Comparison of ENCODE assay signal across 24 mouse cellular contexts in genomic region chr1:170865406-170865805, GRCm38 (mm10). TPM values are rescaled to one million over a fixed set of nuclear protein-coding genes. Genes with fewer than 3 reads are reported as not detected.
DNase-seq lines count a peak whose midpoint lies in the region; ATAC-seq and TF ChIP-seq lines count a peak whose summit lies in the region.
"Had no signal": no experiment of that assay in that cellular context is flagged by ENCODE, and none has a peak within 500 bp of the region (broad histone marks: within the 10 kb centered on the region; RNA-seq: fewer than 3 reads in every experiment).

No protein-coding gene starts in this region.

- peak overlapping the region; percentile 6 for H3K4me2 ChIP-seq in heart, postnatal 0 days (ENCODE audit: low read depth, low read length)
- peak overlapping the region; percentile 36; the same call in 1 of the 2 replicates for H3K4me2 ChIP-seq in liver, postnatal 0 days (ENCODE audit: low read depth, low read length)
- H3K4me2 ChIP-seq: embryonic facial prominence, embryonic 15.5 days; hindbrain, embryonic 15.5 days; intestine, embryonic 15.5 days had no signal

- no peak for TF ChIP-seq CTCF in heart, adult 2 months (IDR thresholded peaks at IDR 0.05)
- no peak for TF ChIP-seq CTCF in heart, postnatal 0 days (IDR thresholded peaks at IDR 0.05; ENCODE audit: low read depth)
- TF ChIP-seq CTCF in bone marrow macrophage, adult 2 months (IDR thresholded peaks at IDR 0.05; ENCODE audit: low read depth, low read length) = no peak
- no peak for TF ChIP-seq CTCF in liver, postnatal 0 days (IDR thresholded peaks at IDR 0.05; ENCODE audit: low read depth)

- no peak for DNase-seq in heart, adult 2 months
- DNase-seq in heart, adult 8-10 months (ENCODE audit: low spot score) = no peak
- DNase-seq in heart, postnatal 0 days (ENCODE audit: low spot score) = no peak
- DNase-seq in heart, postnatal 4 days = no peak
- DNase-seq in liver, postnatal 0 days = no peak
- no peak for DNase-seq in right cerebral cortex, postnatal 36 days (ENCODE audit: low spot score in 2 of 2)
- no peak for DNase-seq in left cerebral cortex, postnatal 14 days (ENCODE audit: low spot score in 2 of 2)
- DNase-seq: adrenal gland, postnatal 36 days; cerebellum, adult 18-20 months; cerebellum, postnatal 25 days; gastrocnemius, adult 2 months; layer of hippocampus, adult 9-11 months; lung, adult 18-20 months; lung, postnatal 14 days; right cerebral cortex, postnatal 25 days; thymus, postnatal 36 days had no signal

- no peak for TF ChIP-seq EP300 in heart, adult 2 months (IDR thresholded peaks at IDR 0.05; ENCODE audit: insufficient read depth, low read depth, low read length)
- no peak for TF ChIP-seq EP300 in heart, postnatal 0 days (IDR thresholded peaks at IDR 0.05; ENCODE audit: low read depth)
- no peak for TF ChIP-seq EP300 in liver, postnatal 0 days (IDR thresholded peaks at IDR 0.05; ENCODE audit: low read depth)

- no peak for ATAC-seq in heart, postnatal 0 days (ENCODE audit: insufficient read depth, low read depth)
- no peak for ATAC-seq in liver, postnatal 0 days
- ATAC-seq: intestine, embryonic 15.5 days; midbrain, embryonic 16.5 days had no signal

- peaks cover 5% of the 10 kb centered on the region for H3K79me2 ChIP-seq in heart, adult 2 months (replicated peaks; ENCODE audit: control insufficient read depth, insufficient read depth, low read length)

- H3K9me3 ChIP-seq in heart, postnatal 0 days (replicated peaks; ENCODE audit: control insufficient read depth, low read length) = no peaks in the 10 kb centered on the region
- H3K9me3 ChIP-seq in liver, postnatal 0 days (ENCODE audit: low read length) = no peaks in the 10 kb centered on the region
- H3K9me3 ChIP-seq: embryonic facial prominence, embryonic 15.5 days; hindbrain, embryonic 15.5 days; intestine, embryonic 15.5 days had no signal

- H3K27me3 ChIP-seq in heart, adult 2 months (ENCODE audit: control insufficient read depth, insufficient read depth, low read length) = no peaks in the 10 kb centered on the region
- no peaks in the 10 kb centered on the region for H3K27me3 ChIP-seq in heart, postnatal 0 days (ENCODE audit: control insufficient read depth, insufficient read depth, low read length)
- H3K27me3 ChIP-seq in liver, postnatal 0 days (ENCODE audit: insufficient read depth, low read length) = no peaks in the 10 kb centered on the region
- H3K27me3 ChIP-seq: embryonic facial prominence, embryonic 15.5 days; hindbrain, embryonic 15.5 days; intestine, embryonic 15.5 days had no signal

- WGBS in heart, adult 2 months = 59% methylated on average over 5 of the region's 5 CpGs
- WGBS in heart, postnatal 0 days = 43% methylated on average over 5 of the region's 5 CpGs
- WGBS in liver, postnatal 0 days (ENCODE audit: insufficient replicate concordance) = 42% methylated on average over 5 of the region's 5 CpGs

- intact Hi-C loops in heart, adult 2 months (cut with DNase I) = no loop called here
- intact Hi-C loops in left cerebral cortex, postnatal 14 days (cut with DNase I) = no loop called here

- H3K4me3 ChIP-seq in heart, adult 2 months = no peak overlapping the region
- no peak overlapping the region for H3K4me3 ChIP-seq in heart, postnatal 0 days (ENCODE audit: low read depth, low read length)
- peak overlapping the region; percentile 43 for H3K4me3 ChIP-seq in bone marrow macrophage, adult 2 months (ENCODE audit: insufficient read depth, low read length)
- no peak overlapping the region for H3K4me3 ChIP-seq in liver, postnatal 0 days (ENCODE audit: low read depth, low read length)
- H3K4me3 ChIP-seq: embryonic facial prominence, embryonic 15.5 days; gastrocnemius, adult 2 months; hindbrain, embryonic 15.5 days; intestine, embryonic 15.5 days; left cerebral cortex, adult 2 months had no signal

- peak overlapping the region; percentile 44; the same call in 1 of the 2 replicates for H3K27ac ChIP-seq in heart, adult 2 months
- no peak overlapping the region for H3K27ac ChIP-seq in heart, postnatal 0 days (ENCODE audit: low read depth)
- peak overlapping the region; percentile 58 for H3K27ac ChIP-seq in bone marrow macrophage, adult 2 months (ENCODE audit: insufficient read depth, low read depth, low read length)
- H3K27ac ChIP-seq in liver, postnatal 0 days (ENCODE audit: low read depth) = peak overlapping the region; percentile 18; the same call in 1 of the 2 replicates
- H3K27ac ChIP-seq: embryonic facial prominence, embryonic 15.5 days; gastrocnemius, adult 2 months; hindbrain, embryonic 15.5 days; intestine, embryonic 15.5 days; left cerebral cortex, adult 2 months had no signal

- H3K9ac ChIP-seq in heart, adult 2 months (ENCODE audit: low read depth, low read length) = no peak overlapping the region
- no peak overlapping the region for H3K9ac ChIP-seq in heart, postnatal 0 days (replicated peaks; ENCODE audit: low read depth, low read length)
- no peak overlapping the region for H3K9ac ChIP-seq in liver, postnatal 0 days (replicated peaks)
- H3K9ac ChIP-seq: embryonic facial prominence, embryonic 15.5 days; hindbrain, embryonic 15.5 days; intestine, embryonic 15.5 days had no signal

- H3K4me1 ChIP-seq in heart, adult 2 months (ENCODE audit: control insufficient read depth, insufficient read depth, low read length) = peaks cover 7% of the 10 kb centered on the region
- peaks cover 20% of the 10 kb centered on the region for H3K4me1 ChIP-seq in heart, postnatal 0 days (ENCODE audit: control insufficient read depth, insufficient read depth)
- H3K4me1 ChIP-seq in bone marrow macrophage, adult 2 months (ENCODE audit: control insufficient read depth, insufficient read depth, low read length) = peaks cover 32% of the 10 kb centered on the region
- H3K4me1 ChIP-seq in liver, postnatal 0 days (ENCODE audit: insufficient read depth) = peaks cover 44% of the 10 kb centered on the region
- H3K4me1 ChIP-seq: intestine, embryonic 15.5 days had no signal

- peaks cover 19% of the 10 kb centered on the region for H3K36me3 ChIP-seq in heart, adult 2 months (ENCODE audit: control insufficient read depth, insufficient read depth, low read length)
- no peaks in the 10 kb centered on the region for H3K36me3 ChIP-seq in heart, postnatal 0 days (replicated peaks; ENCODE audit: control insufficient read depth, insufficient read depth, low read length)
- H3K36me3 ChIP-seq in liver, postnatal 0 days (replicated peaks; ENCODE audit: insufficient read depth, low read length) = no peaks in the 10 kb centered on the region
- H3K36me3 ChIP-seq: embryonic facial prominence, embryonic 15.5 days; hindbrain, embryonic 15.5 days; intestine, embryonic 15.5 days had no signal

- TF ChIP-seq POLR2A in heart, adult 2 months (IDR thresholded peaks at IDR 0.05; ENCODE audit: insufficient read depth, low read depth, low read length) = no peak
- no peak for TF ChIP-seq POLR2A in bone marrow macrophage, adult 2 months (IDR thresholded peaks at IDR 0.05; ENCODE audit: borderline replicate concordance, low read depth, low read length)

RNA-seq across cellular contexts. Expression of gene Atf6, which starts 2.2 kb away (rescaled TPM):
- total RNA-seq in heart, adult 2 months (2021) = 10 to 100 TPM; 62.6 to 82.3 TPM
- 22.0 and 44.5 TPM in 2 replicates for polyA plus RNA-seq in heart, adult 2 months (2012; rRNA removed)
- 10 to 100 TPM; 70.6 to 81.4 (median 76.4) TPM for total RNA-seq in heart, adult 8-10 months (2022)
- total RNA-seq in heart, postnatal 0 days (2014; rRNA removed; ENCODE audit: low replicate concordance) = 41.2 and 41.5 TPM in 2 replicates
- 11.2 and 13.0 TPM in 2 replicates for polyA plus RNA-seq in heart, postnatal 0 days (2015; fragmentation: Nextera tagmentation; extraction: Ambion mirVana)
- 10 to 100 TPM; 41.2 to 41.6 TPM for total RNA-seq in heart, postnatal 4 days (2021)
- polyA plus RNA-seq in bone marrow macrophage, adult 2 months (2012; ENCODE audit: insufficient read depth, insufficient read length, missing spikeins) = 36.4 and 43.1 TPM in 2 replicates
- polyA plus RNA-seq in liver, postnatal 0 days (2015; fragmentation: Nextera tagmentation; extraction: Ambion mirVana) = 5.0 and 6.0 TPM in 2 replicates
- 10 to 100 TPM; 33.2 to 34.6 TPM for total RNA-seq in left cerebral cortex, postnatal 14 days (2021)

RNA-seq across cellular contexts. Expression of gene Gm26620, which starts 19.5 kb away (rescaled TPM):
- under 1 TPM in 1 of 2 experiments, not detected in 1; 0.52 TPM for total RNA-seq in heart, adult 2 months (2021)
- 0.53 and 0.61 TPM in 2 replicates for polyA plus RNA-seq in heart, adult 2 months (2012; rRNA removed)
- under 1 TPM in 3 of 4 experiments, not detected in 1; 0.44 to 0.68 (median 0.57) TPM for total RNA-seq in heart, adult 8-10 months (2022)
- total RNA-seq in heart, postnatal 0 days (2014; rRNA removed; ENCODE audit: low replicate concordance) = 1.6 and 4.3 TPM in 2 replicates
- polyA plus RNA-seq in heart, postnatal 0 days (2015; fragmentation: Nextera tagmentation; extraction: Ambion mirVana) = 1.0 and 1.4 TPM in 2 replicates
- under 1 TPM; 0.81 to 0.90 TPM for total RNA-seq in heart, postnatal 4 days (2021)
- not detected in 2 replicates for polyA plus RNA-seq in bone marrow macrophage, adult 2 months (2012; ENCODE audit: insufficient read depth, insufficient read length, missing spikeins)
- 0.97 and 1.7 TPM in 2 replicates for polyA plus RNA-seq in liver, postnatal 0 days (2015; fragmentation: Nextera tagmentation; extraction: Ambion mirVana)
- total RNA-seq in left cerebral cortex, postnatal 14 days (2021) = under 1 TPM in 1 of 2 experiments, not detected in 1; 0.57 TPM
- polyA plus RNA-seq: kidney, embryonic 14.5 days; limb, embryonic 11.5 days had no signal

RNA-seq across cellular contexts. Expression of gene Dusp12, which starts 19.9 kb away (rescaled TPM):
- 1 to 10 TPM; 6.8 to 7.0 TPM for total RNA-seq in heart, adult 2 months (2021)
- polyA plus RNA-seq in heart, adult 2 months (2012; rRNA removed) = 6.7 and 10.3 TPM in 2 replicates
- 1 to 10 TPM; 7.6 to 8.9 (median 8.3) TPM for total RNA-seq in heart, adult 8-10 months (2022)
- total RNA-seq in heart, postnatal 0 days (2014; rRNA removed; ENCODE audit: low replicate concordance) = 13.0 and 15.6 TPM in 2 replicates
- 19.3 and 21.7 TPM in 2 replicates for polyA plus RNA-seq in heart, postnatal 0 days (2015; fragmentation: Nextera tagmentation; extraction: Ambion mirVana)
- 10 to 100 TPM; 14.3 to 16.3 TPM for total RNA-seq in heart, postnatal 4 days (2021)
- 11.2 and 16.8 TPM in 2 replicates for polyA plus RNA-seq in bone marrow macrophage, adult 2 months (2012; ENCODE audit: insufficient read depth, insufficient read length, missing spikeins)
- 26.1 and 29.1 TPM in 2 replicates for polyA plus RNA-seq in liver, postnatal 0 days (2015; fragmentation: Nextera tagmentation; extraction: Ambion mirVana)
- 10 to 100 TPM; 14.3 to 15.9 TPM for total RNA-seq in left cerebral cortex, postnatal 14 days (2021)

RNA-seq across cellular contexts. Expression of gene Fcrlb, which starts 47.3 kb away (rescaled TPM):
- not detected for total RNA-seq in heart, adult 2 months (2021)
- polyA plus RNA-seq in heart, adult 2 months (2012; rRNA removed) = not detected in 2 replicates
- total RNA-seq in heart, adult 8-10 months (2022) = not detected
- not detected in 2 replicates for total RNA-seq in heart, postnatal 0 days (2014; rRNA removed; ENCODE audit: low replicate concordance)
- not detected in 2 replicates for polyA plus RNA-seq in heart, postnatal 0 days (2015; fragmentation: Nextera tagmentation; extraction: Ambion mirVana)
- total RNA-seq in heart, postnatal 4 days (2021) = not detected
- polyA plus RNA-seq in bone marrow macrophage, adult 2 months (2012; ENCODE audit: insufficient read depth, insufficient read length, missing spikeins) = 0.63 TPM in 1 of 2 replicates, not detected in the other
- polyA plus RNA-seq in liver, postnatal 0 days (2015; fragmentation: Nextera tagmentation; extraction: Ambion mirVana) = 0.36 and 0.41 TPM in 2 replicates
- under 1 TPM in 1 of 2 experiments, not detected in 1; 0.53 TPM for total RNA-seq in left cerebral cortex, postnatal 14 days (2021)
- total RNA-seq: adrenal gland, postnatal 36 days; gastrocnemius, adult 2 months had no signal
- polyA plus RNA-seq: kidney, embryonic 14.5 days; limb, embryonic 11.5 days had no signal
